In the genomic region with DNA sequence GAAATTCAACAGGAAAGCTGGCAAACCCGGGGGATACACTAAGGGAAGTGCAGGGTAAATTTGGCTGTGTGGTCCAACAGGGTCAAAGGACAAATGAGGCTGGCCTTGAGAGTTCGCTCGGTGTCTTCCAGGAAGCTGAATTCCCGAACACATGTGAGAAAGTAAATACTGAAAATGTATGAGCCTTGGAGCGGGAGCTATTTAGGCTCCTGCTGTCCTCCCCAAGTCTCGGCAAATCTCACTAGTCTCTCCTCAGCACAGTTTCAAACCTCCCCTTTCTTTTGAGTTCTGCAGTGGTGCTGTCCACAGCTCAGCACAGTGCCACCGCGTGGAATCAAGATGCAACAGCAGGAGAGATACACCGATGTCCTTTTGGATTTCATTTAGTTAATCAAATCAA, we compare ENCODE assay signal across 8 mouse cellular contexts. TPM values are rescaled to one million over a fixed set of nuclear protein-coding genes. Genes with fewer than 3 reads are reported as not detected.
A peak's percentile ranks its signal among the peaks of the same experiment; 100 is the strongest.
DNase-seq lines count a peak whose midpoint lies in the region; ATAC-seq lines count a peak whose summit lies in the region.

No protein-coding gene starts in this region.

- ATAC-seq in embryonic facial prominence, embryonic 14.5 days (ENCODE audit: low read depth), result peak; percentile 71
- peak; percentile 91 for ATAC-seq in megakaryocyte progenitor cell, adult 5-6 weeks (replicated peaks; ENCODE audit: poor library complexity)

- H3K4me3 ChIP-seq in embryonic facial prominence, embryonic 14.5 days (ENCODE audit: low read depth, low read length), result peak overlapping the region; percentile 15; the same call in 1 of the 2 replicates
- H3K4me3 ChIP-seq in hindbrain, embryonic 10.5 days, result peak overlapping the region; percentile 37

- H3K4me2 ChIP-seq in embryonic facial prominence, embryonic 14.5 days (ENCODE audit: low read depth, low read length), result peak overlapping the region; percentile 46

- H3K27ac ChIP-seq in embryonic facial prominence, embryonic 14.5 days (replicated peaks; ENCODE audit: low read depth, low read length), result no peak overlapping the region
- H3K27ac ChIP-seq in hindbrain, embryonic 10.5 days, result peak overlapping the region; percentile 67; the same call in 1 of the 2 replicates

- intact Hi-C loops in left cerebral cortex, postnatal 14 days (cut with DNase I), result loop anchor here (10.0 kb wide), 1 partner anchor 1632 kb away; no protein-coding TSS in a partner anchor

- DNase-seq in cerebellum, adult 18-20 months, result peak; percentile 25 to 45
- DNase-seq in cerebellum, adult 11-12 months, result no peak
- peak; percentile 11 for DNase-seq in adrenal gland, adult 8-10 months
- DNase-seq in embryonic facial prominence, embryonic 14.5 days (ENCODE audit: low spot score), result peak; percentile 74
- DNase-seq in hindbrain, embryonic 10.5 days (ENCODE audit: low spot score), result peak; percentile 60
- peak; percentile 60 to 69 for DNase-seq in left cerebral cortex, postnatal 14 days (ENCODE audit: low spot score in 2 of 2)
- DNase-seq in right cerebral cortex, postnatal 25 days, result peak; percentile 48

- no peaks in the 10 kb centered on the region for H3K9me3 ChIP-seq in embryonic facial prominence, embryonic 14.5 days (ENCODE audit: control insufficient read depth, low read length)
- H3K9me3 ChIP-seq in hindbrain, embryonic 10.5 days, result no peaks in the 10 kb centered on the region

- WGBS in embryonic facial prominence, embryonic 14.5 days, result 2% methylated on average over 9 of the region's 9 CpGs
- WGBS in hindbrain, embryonic 10.5 days, result 9% methylated on average over 9 of the region's 9 CpGs

- H3K4me1 ChIP-seq in embryonic facial prominence, embryonic 14.5 days (ENCODE audit: control insufficient read depth, insufficient read depth, low read length), result peaks cover 11% of the 10 kb centered on the region
- H3K4me1 ChIP-seq in hindbrain, embryonic 10.5 days (replicated peaks), result no peaks in the 10 kb centered on the region; the same call in 1 of the 2 replicates

- H3K27me3 ChIP-seq in embryonic facial prominence, embryonic 14.5 days (replicated peaks; ENCODE audit: control insufficient read depth, insufficient read depth, low read length), result no peaks in the 10 kb centered on the region
- no peaks in the 10 kb centered on the region for H3K27me3 ChIP-seq in hindbrain, embryonic 10.5 days (ENCODE audit: insufficient read depth, poor library complexity, severe bottlenecking)

- H3K9ac ChIP-seq in embryonic facial prominence, embryonic 14.5 days (ENCODE audit: low read depth, low read length), result no peak overlapping the region

- no peaks in the 10 kb centered on the region for H3K36me3 ChIP-seq in embryonic facial prominence, embryonic 14.5 days (ENCODE audit: control insufficient read depth, insufficient read depth, low read length)
- H3K36me3 ChIP-seq in hindbrain, embryonic 10.5 days, result no peaks in the 10 kb centered on the region

RNA-seq across cellular contexts. Expression of gene Spata6, which starts 32.8 kb away (rescaled TPM):
- total RNA-seq in adrenal gland, adult 8-10 months (2022), result 10 to 100 TPM in 2 of 4 experiments, 1 to 10 TPM in 2; 9.4 to 19.8 (median 13.1) TPM
- polyA plus RNA-seq in embryonic facial prominence, embryonic 14.5 days (2014; fragmentation: Nextera tagmentation; extraction: Ambion mirVana), result 25.3 and 26.2 TPM in 2 replicates
- polyA plus RNA-seq in hindbrain, embryonic 10.5 days (2016; fragmentation: Nextera tagmentation; extraction: Ambion mirVana), result 27.6 and 29.1 TPM in 2 replicates
- total RNA-seq in left cerebral cortex, postnatal 14 days (2021), result 1 to 10 TPM; 4.1 to 5.5 TPM
- 14.1 and 20.0 TPM in 2 replicates for total RNA-seq in megakaryocyte progenitor cell, adult 5-6 weeks (2015)
- total RNA-seq in megakaryocyte progenitor cell, adult 5-6 weeks (2017), result 9.2 and 14.3 TPM in 2 replicates
